Comparison of ENCODE assay signal across 8 mouse cellular contexts in the genomic region with DNA sequence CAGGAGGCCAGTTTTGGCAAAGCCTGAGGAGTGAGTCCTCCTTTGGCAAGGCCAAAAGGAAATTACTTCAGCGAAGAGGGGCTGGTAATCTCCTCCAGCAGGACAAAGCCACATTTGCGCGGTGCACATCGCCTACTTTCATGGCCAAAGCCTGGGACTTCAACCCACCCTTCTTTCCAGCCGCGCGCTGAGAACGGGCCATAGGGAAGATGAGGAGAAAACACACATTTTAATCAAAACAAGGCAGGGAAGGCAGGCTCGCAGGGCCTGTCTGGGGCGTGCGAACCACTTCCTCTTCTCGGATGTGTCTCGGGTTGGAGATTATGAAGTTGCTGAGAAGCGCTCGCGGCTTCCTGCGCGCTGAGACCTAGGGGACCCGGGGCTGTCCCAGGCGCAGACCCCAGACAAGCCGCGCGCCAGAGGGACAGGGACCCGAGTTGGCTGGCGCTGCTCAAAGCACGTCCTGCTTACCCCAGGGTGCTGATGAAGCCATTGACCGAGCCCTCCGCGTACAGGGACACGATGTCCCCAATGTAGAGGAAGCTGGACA. TPM values are rescaled to one million over a fixed set of nuclear protein-coding genes. Genes with fewer than 3 reads are reported as not detected.
DNase-seq lines count a peak whose midpoint lies in the region; ATAC-seq and TF ChIP-seq lines count a peak whose summit lies in the region.

No protein-coding gene starts in this region.

- WGBS in forebrain, embryonic 13.5 days: 1% methylated on average over 30 of the region's 30 CpGs

- no peak overlapping the region for H3K27ac ChIP-seq in forebrain, embryonic 13.5 days

- H3K9me3 ChIP-seq in E14TG2a.4 (ENCODE audit: low read length): no peaks in the 10 kb centered on the region
- no peaks in the 10 kb centered on the region for H3K9me3 ChIP-seq in forebrain, embryonic 13.5 days (replicated peaks)

- ATAC-seq in forebrain, embryonic 13.5 days: peak; percentile 59; the same call in 1 of the 2 replicates

- H3K4me3 ChIP-seq in E14TG2a.4 (replicated peaks; ENCODE audit: low read length): peak overlapping the region; percentile 86
- H3K4me3 ChIP-seq in forebrain, embryonic 13.5 days: peak overlapping the region; percentile 64

- intact Hi-C loops in heart, postnatal 14 days (cut with DNase I): loop anchor here (2.0 to 5.0 kb wide), 3 partner anchors 69 to 131 kb away; no protein-coding TSS in a partner anchor

- peak overlapping the region; percentile 99 for H3K4me2 ChIP-seq in forebrain, embryonic 13.5 days

- peak; percentile 63 for DNase-seq in adrenal gland, postnatal 10 days
- peak; percentile 61 to 63 for DNase-seq in heart, postnatal 14 days
- DNase-seq in kidney, postnatal 4 days: peak; percentile 53 to 68
- peak; percentile 69 to 74 for DNase-seq in lung, postnatal 4 days
- peak; percentile 30 to 37 for DNase-seq in right cerebral cortex, postnatal 10 days (ENCODE audit: low spot score in 2 of 2)
- DNase-seq in retina, embryonic 14.5 days (ENCODE audit: low spot score): no peak

- no peak for TF ChIP-seq CTCF in E14TG2a.4 (conservative IDR thresholded peaks at IDR 0.05; ENCODE audit: low read length)

- H3K4me1 ChIP-seq in E14TG2a.4 (replicated peaks; ENCODE audit: low read depth, low read length): peaks cover 10% of the 10 kb centered on the region
- H3K4me1 ChIP-seq in forebrain, embryonic 13.5 days: peaks cover 15% of the 10 kb centered on the region

- H3K9ac ChIP-seq in forebrain, embryonic 13.5 days: peak overlapping the region; percentile 67

- H3K36me3 ChIP-seq in E14TG2a.4 (ENCODE audit: insufficient read depth, low read length): no peaks in the 10 kb centered on the region
- H3K36me3 ChIP-seq in forebrain, embryonic 13.5 days (ENCODE audit: poor library complexity, severe bottlenecking): no peaks in the 10 kb centered on the region

- peaks cover 49% of the 10 kb centered on the region for H3K27me3 ChIP-seq in E14TG2a.4 (ENCODE audit: insufficient read depth, low read length)
- H3K27me3 ChIP-seq in forebrain, embryonic 13.5 days: peaks cover 35% of the 10 kb centered on the region

RNA-seq across cellular contexts. Expression of a gene that starts 0.6 kb away (rescaled TPM):
- 100 to 1,000 TPM in 1 of 2 experiments, 10 to 100 TPM in 1; 71.8 to 105 TPM for total RNA-seq in adrenal gland, postnatal 10 days (2021)
- 2.5 and 3.2 TPM in 2 replicates for polyA plus RNA-seq in forebrain, embryonic 13.5 days (2015; fragmentation: Nextera tagmentation; extraction: Ambion mirVana)
- 10 to 100 TPM; 30.1 to 34.3 TPM for total RNA-seq in heart, postnatal 14 days (2021)
